Mouse (Mus musculus): ENCODE data around the gene Lbp.

GRCm38 (mm10) chr2:158275811-158276210 is 30.5 kb upstream of the Lbp start:
- no peak for TF ChIP-seq GATA1 (IDR thresholded peaks at IDR 0.05; ENCODE audit: borderline replicate concordance, low read length)
- no peak for TF ChIP-seq FLI1 (IDR thresholded peaks at IDR 0.05; ENCODE audit: low read length)

Data from megakaryocyte, embryonic 14.5 days (primary cell).